Mouse (Mus musculus) liver, embryonic 18 days (tissue): ENCODE results near the gene Klk10. TPM values are rescaled to one million over a fixed set of nuclear protein-coding genes. Genes with fewer than 3 reads are reported as not detected.

Experiments used
- polyA plus RNA-seq: library from polyadenylated mRNA; depleted of rRNA; stranded (reverse); fragments of >200 nt; gene quantifications from 2 replicates; pipeline ENCODE4 v1.2.3, GENCODE M21; 2012; rRNA removed

Gene Klk10
- polyA plus RNA-seq: 0.02 and 0.07 TPM in 2 replicates

DNA sequence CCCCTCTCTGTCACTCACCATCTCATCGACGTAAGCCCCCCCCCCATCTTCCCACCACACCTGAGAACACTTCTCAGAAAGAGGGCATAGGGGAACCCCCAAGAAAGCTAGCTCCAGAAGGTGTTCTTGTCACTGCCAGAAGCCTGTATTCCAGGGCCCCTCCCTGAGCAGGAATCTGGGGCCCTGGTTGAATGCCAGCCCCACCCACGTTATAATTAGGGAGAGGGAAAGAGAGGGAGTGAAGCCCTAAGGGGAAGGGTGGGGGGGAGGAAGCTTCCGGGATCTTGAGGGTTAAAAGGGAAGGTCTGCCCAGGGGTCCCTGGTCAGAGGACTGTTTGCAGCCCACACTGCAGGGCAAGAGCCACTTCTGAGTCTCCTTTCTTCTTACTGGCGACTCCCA lies at the start of gene Klk10:
Gene Klk10 (plus strand): TSS at position 290 of the 400 bp plus-strand sequence.

DNA sequence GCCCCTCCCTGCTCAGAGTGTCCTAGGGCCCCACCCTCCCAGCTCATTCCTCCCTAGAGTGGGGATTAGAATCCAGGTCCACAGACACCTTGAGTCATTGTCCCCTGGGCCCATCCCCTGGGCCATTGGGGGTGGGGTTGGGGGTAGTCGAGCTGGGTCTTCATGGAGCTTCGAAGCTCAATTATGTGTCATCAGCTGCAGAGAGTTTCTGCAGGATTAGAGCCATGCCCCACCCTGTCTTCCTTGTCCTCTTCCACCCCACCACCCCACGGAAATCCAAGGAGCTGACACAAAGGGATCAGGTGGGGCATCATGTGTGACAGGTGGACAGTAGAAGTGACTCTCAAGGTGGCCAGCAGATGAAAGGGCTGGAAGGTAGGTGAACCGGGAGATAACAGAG lies 12.2 kb upstream of the Klk10 start, which contains the start of gene Klk12:
Gene Klk12 (plus strand): TSS at position 301 of the 400 bp plus-strand sequence.

DNA sequence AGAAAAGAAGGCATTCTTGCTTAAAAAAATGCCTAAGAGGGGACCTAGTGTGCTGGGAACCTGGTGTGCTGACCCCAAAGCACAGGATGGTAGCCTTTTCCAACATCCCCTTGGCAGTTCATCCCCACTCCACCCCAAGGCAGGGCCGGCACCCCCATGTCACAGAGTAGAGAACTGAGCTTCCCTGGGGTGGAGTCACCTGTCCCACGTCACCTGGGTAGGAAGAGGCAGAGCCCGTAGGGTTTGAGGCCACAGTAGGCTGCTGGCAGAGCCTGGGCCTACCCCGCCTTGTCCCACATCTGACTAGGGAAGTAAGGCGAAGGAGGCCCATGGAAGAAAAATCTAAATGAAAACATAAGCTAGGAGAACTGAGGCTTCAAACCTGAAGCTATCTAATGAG lies 6.5 kb upstream of the Klk10 start, which contains the start of gene Klk11:
Gene Klk11 (plus strand): TSS at position 241 of the 400 bp plus-strand sequence.

DNA sequence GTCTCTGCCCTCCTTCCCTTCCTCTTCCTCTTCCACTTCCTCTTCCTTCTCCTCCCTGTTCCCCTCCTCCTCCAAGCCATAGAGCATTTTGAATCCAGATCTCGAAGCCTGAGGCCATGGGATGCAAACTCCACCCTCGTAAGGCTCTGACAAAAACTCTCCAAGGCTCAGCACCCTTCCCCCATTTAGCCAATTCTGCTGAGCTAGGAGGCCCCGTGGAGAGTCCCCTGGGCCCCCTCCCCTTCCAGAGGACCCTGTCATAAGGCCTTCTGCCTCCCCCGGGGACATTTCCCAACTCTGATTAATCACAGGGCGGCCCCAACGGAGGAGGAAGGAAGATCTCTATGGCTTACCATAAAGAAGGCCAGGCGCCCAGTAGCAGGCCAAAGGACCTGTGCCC lies 10.8 kb downstream of the Klk10 start, which contains the start of gene Klk9:
Gene Klk9 (plus strand): TSS at position 301 of the 400 bp plus-strand sequence.

DNA sequence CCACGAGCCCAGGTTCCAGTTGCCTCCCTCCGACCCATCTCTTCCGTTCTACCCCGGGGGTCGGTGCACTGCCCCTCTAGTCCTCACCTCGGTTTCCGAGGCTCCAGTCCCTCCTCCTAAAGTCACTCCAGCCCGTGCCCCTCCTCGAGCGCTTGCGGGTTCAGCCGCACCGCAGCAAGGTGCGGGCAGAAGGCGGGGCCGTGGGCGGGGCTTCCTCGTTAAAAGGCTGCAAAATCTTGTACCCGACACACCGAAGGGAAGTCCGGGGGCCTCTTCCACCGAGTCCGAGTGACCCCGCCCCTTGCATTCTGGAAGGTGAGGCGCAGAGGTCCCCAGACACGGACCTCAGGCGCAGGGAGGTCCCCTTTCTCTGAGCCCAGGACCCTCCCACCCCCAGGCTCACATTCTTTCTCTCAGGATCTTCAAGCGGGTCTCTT lies 16.5 kb downstream of the Klk10 start, which contains the start of gene Klk8:
Gene Klk8 (plus strand): TSS at position 245 of the 437 bp plus-strand sequence.

DNA sequence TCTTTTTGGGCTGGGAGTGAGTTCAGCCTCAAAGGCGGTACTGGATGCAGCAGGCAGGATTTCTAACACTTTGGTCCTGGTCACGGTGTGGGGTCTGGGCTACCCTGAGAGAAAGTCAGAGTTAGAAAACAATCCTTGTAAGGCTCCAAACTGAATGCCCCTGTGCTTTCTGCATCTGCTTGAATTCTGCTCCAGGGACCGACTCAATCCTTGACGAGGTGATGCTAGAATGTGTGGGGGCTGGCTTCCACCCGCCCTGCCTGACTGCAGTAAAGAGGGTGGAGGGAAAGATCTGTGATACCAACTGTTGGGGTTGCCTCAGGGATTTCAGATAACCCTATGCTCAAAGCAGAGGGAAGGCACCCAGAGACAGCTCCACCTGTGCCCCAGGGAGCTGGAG lies 30.2 kb downstream of the Klk10 start, which contains the start of gene Klk7:
Gene Klk7 (plus strand): TSS at position 301 of the 400 bp plus-strand sequence.

DNA sequence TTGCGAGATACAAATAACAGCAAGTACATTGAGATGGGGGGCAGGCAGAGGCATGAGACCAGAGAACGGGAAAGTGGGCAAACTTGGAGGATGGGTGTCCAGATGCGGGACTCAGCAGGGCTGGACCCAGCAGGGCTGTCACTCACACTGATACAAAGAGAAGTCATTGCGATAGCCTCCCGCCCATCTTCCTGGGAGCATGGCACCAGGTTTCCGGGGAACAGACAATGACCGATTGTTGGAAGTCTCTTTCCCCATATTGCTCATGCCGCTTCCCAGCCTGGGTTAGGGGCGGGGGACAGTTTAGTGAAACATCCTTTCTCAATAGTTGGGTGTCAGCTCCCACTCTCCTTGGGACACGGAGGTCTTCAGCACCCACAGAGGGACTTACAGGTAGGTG lies 43.4 kb downstream of the Klk10 start, which contains the start of gene Klk6:
Gene Klk6 (plus strand): TSS at position 301 of the 400 bp plus-strand sequence.

Other genes with a start within 250 kb of the Klk10 start
- gene Cd33, start 236.6 kb upstream of the Klk10 start, polyA plus RNA-seq: 9.2 and 11.9 TPM in 2 replicates
- 0.45 and 0.46 TPM in 2 replicates for gene Zfp658, start 218.8 kb upstream of the Klk10 start, polyA plus RNA-seq
- 1.0 and 1.1 TPM in 2 replicates for gene Zfp719, start 201.4 kb upstream of the Klk10 start, polyA plus RNA-seq
- gene Zfp819, start 173.9 kb upstream of the Klk10 start, polyA plus RNA-seq: 0.02 TPM in 1 of 2 replicates, not detected in the other
- 0.02 TPM in 1 of 2 replicates, not detected in the other for gene Ceacam18, start 146.3 kb upstream of the Klk10 start, polyA plus RNA-seq
- 5.9 and 8.5 TPM in 2 replicates for gene Siglece, start 120.9 kb upstream of the Klk10 start, polyA plus RNA-seq
- gene Ctu1, start 109.0 kb upstream of the Klk10 start, polyA plus RNA-seq: 2.6 and 2.8 TPM in 2 replicates
- 0.02 TPM in 1 of 2 replicates, not detected in the other for gene Klk14, start 90.6 kb upstream of the Klk10 start, polyA plus RNA-seq
- not detected in 2 replicates for gene Klk13, start 68.5 kb upstream of the Klk10 start, polyA plus RNA-seq
- not detected in 2 replicates for gene Klk12, start 12.1 kb upstream of the Klk10 start, polyA plus RNA-seq
- not detected in 2 replicates for gene Klk11, start 6.4 kb upstream of the Klk10 start, polyA plus RNA-seq
- not detected in 2 replicates for gene Klk9, start 10.9 kb downstream of the Klk10 start, polyA plus RNA-seq
- gene Klk8, start 16.5 kb downstream of the Klk10 start, polyA plus RNA-seq: 3.3 and 3.8 TPM in 2 replicates
- gene Klk7, start 30.3 kb downstream of the Klk10 start, polyA plus RNA-seq: not detected in 2 replicates
- not detected in 2 replicates for gene Klk6, start 43.5 kb downstream of the Klk10 start, polyA plus RNA-seq
- not detected in 2 replicates for gene Klk5, start 60.9 kb downstream of the Klk10 start, polyA plus RNA-seq
- not detected in 2 replicates for gene Klk4, start 100.1 kb downstream of the Klk10 start, polyA plus RNA-seq
- gene Klk15, start 152.7 kb downstream of the Klk10 start, polyA plus RNA-seq: not detected in 2 replicates
- not detected in 2 replicates for gene Klk1b8, start 169.6 kb downstream of the Klk10 start, polyA plus RNA-seq
- not detected in 2 replicates for gene Klk1b1, start 185.7 kb downstream of the Klk10 start, polyA plus RNA-seq
- not detected in 2 replicates for gene Klk1b9, start 195.0 kb downstream of the Klk10 start, polyA plus RNA-seq
- gene Klk1b11, start 214.8 kb downstream of the Klk10 start, polyA plus RNA-seq: not detected in 2 replicates
- gene Klk1b26, start 231.1 kb downstream of the Klk10 start, polyA plus RNA-seq: not detected in 2 replicates